Mouse (Mus musculus) lung, postnatal 36 days (tissue): ENCODE results near the gene Gm5426.
"Not testable (repeated sequence)": the region's sequence is repeated elsewhere in the genome, so short reads cannot be mapped to it uniquely, and the experiment has no call there.

ENCODE experiments used
- DNase-seq: peaks from one replicate; pipeline ENCODE4 v3.0.0; 2022; ENCODE audit warnings: mixed read lengths

Gene Gm5426

DNA sequence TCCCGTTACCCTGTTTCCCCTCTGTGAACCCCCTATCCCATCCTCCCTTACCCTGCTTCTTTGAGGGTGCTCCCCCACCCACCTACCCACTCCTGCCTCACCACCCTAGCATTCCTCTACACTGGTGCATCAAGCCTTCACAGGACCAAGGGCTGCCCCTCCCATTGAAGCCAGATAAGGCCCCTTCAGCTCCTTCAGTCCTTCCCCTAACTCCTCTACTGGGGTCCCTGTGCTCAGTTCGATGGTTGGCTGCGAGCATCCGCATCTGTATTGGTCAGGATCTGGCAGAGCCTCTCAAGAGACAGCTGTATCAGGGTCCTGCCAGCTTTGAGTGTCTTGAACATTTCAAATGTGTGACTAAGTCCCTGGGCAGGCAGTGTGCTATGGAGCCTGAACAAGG lies 2.9 kb downstream of the Gm5426 start:
- DNase-seq = not testable (repeated sequence)

DNA sequence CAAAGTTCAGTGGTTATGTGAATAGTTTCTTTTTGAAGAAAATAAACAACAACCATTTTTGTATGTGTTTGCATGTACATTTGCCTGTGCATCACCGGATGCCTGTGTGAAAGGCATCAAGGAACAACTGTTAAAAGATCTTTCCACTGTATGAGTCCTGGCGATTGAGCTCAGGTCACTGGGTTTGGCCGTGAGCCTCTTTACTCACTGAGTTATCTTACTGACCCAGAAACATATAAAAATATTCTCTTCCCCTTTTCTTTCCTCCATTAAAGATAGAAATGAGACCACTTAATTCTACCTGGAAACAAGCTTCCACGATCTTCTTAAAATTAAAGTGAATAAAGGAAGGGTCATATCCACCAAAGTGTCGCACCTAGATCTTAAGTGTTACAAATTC lies 10.2 kb downstream of the Gm5426 start:
- no peak for DNase-seq

GRCm38 (mm10) chr10:96148250-96148699 lies 11.9 kb downstream of the Gm5426 start:
- peak; percentile 22 for DNase-seq

GRCm38 (mm10) chr10:96150401-96151116 lies 14.2 kb downstream of the Gm5426 start:
- peak; percentile 63 for DNase-seq

DNA sequence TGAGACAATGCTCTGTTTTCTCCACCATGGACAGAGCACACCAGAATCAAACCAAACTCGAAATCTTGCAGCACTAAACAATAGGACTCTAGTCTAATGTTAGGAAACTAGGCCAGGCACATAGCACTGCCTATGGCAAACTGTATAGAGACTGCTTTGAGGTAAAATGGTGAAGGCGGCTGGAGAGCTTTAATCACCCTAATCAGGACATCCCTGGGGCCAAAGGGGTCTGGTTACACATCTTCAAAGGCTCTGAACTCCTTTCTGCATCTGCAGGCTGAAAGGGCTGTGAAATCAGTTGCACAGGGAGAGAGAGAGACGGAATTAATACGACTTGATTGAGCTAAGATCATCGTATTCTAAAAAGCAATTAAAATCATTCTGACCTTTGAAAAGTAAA lies 16.9 kb downstream of the Gm5426 start:
- DNase-seq = no peak

DNA sequence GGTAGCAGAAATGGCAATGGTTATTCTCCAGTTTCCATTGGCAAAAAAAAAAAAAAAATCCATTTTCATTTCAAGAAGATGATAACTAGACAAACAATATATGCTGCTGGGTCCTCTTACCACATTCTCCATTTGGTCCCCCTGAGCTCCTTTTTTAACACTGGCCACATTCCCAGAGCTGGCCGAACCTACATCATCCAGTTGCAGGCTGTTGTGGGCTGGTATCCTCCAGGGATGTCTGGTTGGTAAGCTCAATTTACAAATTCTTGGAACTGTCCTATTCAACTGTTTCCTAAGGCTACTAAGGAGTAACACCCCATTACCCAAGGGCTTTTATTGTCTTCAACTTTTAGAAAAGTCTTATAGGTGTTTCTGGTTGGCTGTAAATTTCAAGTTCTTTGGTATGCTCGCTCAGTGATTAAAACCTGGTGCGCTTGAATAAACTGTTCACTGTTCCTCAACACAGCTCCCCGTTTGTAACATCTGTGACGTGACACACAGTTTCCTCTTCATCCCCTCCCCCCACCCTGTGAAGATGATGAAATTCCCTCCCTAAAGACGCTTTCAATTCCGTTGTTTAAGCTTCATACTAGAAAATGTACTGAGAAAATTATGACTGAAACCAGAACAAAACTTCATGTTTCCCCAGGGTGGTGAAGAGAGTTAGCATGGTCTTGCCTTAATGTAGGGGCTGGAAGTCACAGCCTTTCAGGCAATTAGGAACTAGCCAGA lies 26.7 kb downstream of the Gm5426 start:
- DNase-seq = no peak

DNA sequence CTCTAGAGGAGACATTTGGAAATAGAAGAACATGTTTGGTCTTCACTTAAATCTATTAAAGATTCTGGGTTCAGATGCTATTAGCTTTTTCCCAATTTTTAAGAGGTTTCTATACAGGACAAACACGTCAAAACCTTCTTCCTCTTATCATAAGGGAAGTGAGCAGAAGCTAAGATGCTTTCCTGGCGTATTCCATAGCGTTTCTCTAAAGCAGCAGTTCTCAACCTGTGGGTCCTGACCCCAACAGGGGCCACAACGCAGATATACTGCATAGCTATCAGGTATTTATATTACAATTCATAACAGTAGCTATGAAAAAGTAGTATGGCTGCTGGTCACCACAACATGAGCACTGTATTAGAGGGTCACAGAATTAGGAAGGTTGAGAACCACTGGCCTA lies 27.4 kb downstream of the Gm5426 start:
- no peak for DNase-seq

GRCm38 (mm10) chr10:96165260-96165659 lies 28.9 kb downstream of the Gm5426 start:
- DNase-seq = no peak

- no peak for DNase-seq
Measured at GRCm38 (mm10) chr10:96168998-96169397, 32.6 kb downstream of the Gm5426 start.

DNA sequence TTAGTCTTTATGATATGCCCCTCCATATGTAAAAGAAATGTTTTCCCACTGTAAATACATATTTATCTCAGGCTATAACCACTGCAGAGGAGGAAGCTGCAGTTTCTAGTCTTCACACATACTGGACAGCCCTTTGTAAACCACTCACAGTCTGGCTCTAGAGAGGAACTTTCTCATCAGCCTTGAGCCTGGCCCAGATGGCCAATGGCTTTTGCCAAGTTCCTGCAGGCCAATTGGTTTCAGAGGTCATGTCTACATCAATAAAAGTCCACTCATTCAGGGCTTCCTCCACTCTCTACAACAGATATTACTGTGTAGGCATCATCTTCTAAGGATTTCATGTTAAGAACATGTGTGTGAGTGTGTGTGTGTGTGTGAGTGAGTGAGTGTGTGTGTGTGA lies 35.1 kb downstream of the Gm5426 start:
- peak; percentile 41 for DNase-seq

DNA sequence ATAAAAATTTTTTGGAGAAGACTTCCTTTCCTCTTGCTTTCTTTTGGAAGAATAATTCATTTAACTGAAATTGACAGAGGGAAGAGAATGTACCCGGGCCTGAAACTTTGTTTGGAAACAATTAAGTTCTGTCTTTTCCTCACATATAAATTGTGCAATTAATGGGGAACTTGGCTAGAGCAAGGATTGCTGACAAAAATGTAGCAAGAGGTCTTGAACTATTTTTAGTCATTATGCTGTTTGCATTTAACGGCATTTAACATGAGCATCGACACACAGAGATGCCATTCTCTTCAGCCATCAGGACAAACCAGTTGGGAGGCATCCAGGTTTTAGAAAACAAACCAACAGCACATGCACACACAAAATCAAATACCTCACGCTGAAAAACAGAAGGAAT lies 36.6 kb downstream of the Gm5426 start:
- DNase-seq = no peak

GRCm38 (mm10) chr10:96173771-96174170 lies 37.4 kb downstream of the Gm5426 start:
- no peak for DNase-seq

GRCm38 (mm10) chr10:96176916-96177315 lies 40.5 kb downstream of the Gm5426 start:
- DNase-seq = no peak

GRCm38 (mm10) chr10:96180554-96181397 lies 44.4 kb downstream of the Gm5426 start:
- DNase-seq = no peak

GRCm38 (mm10) chr10:96181398-96181790 lies 45.0 kb downstream of the Gm5426 start:
- DNase-seq = peak; percentile 71

DNA sequence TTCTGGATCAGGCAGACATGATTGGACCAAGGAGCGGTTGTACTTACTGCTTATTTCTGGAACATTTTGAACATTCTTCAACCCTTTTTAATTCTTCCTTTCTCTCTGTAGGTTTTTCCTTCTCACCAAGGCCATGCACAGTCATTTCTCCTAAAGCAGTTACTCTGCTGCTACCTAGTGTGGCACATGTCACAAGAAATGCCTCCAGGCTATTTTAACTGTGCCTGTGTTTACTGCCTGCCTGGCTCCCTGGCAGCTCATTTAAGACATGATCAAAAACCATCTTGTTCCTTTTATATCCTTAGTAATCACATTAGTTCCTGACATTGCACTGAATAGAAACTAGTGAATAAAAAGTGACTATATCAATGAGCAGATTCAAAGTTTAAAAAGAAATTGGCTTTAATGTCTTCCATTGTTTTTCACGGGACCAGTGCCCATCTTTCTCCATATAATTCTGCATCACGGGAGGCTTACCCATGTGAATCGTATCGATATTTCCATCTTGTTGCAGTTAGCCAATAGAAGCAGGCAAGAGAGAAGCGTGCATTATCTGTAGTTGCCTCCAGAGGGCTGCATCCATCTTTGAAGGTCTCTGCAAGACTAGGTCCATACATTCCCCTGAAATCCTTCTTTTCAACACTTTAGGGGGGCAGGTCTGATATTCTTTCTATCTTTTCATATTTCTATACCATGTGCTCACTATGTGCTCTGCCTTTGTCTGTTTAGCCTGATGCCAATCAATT lies 45.7 kb downstream of the Gm5426 start:
- DNase-seq = no peak

DNA sequence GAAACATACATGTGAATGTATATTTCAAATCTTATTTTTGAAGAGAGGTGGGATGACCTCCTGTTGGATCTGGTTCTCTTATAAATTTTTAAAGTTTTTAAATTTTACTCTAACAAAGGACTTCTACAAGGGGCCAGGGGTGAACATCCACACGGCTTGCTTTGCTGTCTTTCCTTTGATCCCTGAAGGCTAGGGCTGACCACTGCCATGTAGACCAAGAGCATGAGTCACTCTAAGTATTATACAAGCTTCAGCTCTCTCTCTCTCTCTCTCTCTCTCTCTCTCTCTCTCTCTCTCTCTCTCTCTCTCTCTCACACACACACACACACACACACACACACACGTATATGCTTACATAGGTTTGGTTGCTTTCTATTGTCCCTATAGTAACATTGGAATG lies 48.6 kb downstream of the Gm5426 start:
- DNase-seq = no peak

- DNase-seq = peak; percentile 44
Measured at GRCm38 (mm10) chr10:96185601-96186000, 49.2 kb downstream of the Gm5426 start.
